ENCODE assay signal across 8 mouse cellular contexts in genomic region chr2:122298596-122299490, GRCm38 (mm10). TPM values are rescaled to one million over a fixed set of nuclear protein-coding genes. Genes with fewer than 3 reads are reported as not detected.
DNase-seq lines count a peak whose midpoint lies in the region; ATAC-seq and TF ChIP-seq lines count a peak whose summit lies in the region.

TSS of gene Duoxa2 (plus strand) at chr2:122298900.

- DNase-seq in ES-CJ7 (ENCODE audit: low read depth, low spot score) = peak; percentile 83
- DNase-seq in brain, embryonic 14.5 days (ENCODE audit: low read depth) = peak; percentile 23
- peak; percentile 49 for DNase-seq in hindbrain, embryonic 10.5 days (ENCODE audit: low spot score)
- DNase-seq in limb, embryonic 11.5 days (ENCODE audit: low spot score) = peak; percentile 65
- peak; percentile 62 for DNase-seq in naive thymus-derived CD4-positive, alpha-beta T cell, adult 2 months (ENCODE audit: low read depth)
- no peak for DNase-seq in ovary, adult 18-20 months (ENCODE audit: low spot score)
- DNase-seq in ovary, postnatal 36 days (ENCODE audit: low spot score) = no peak
- DNase-seq in left cerebral cortex, adult 9 months (ENCODE audit: low spot score in 2 of 2) = no peak

- H3K4me2 ChIP-seq in limb, embryonic 11.5 days (ENCODE audit: low read depth, severe bottlenecking) = peak within 1 kb of the TSS; percentile 31

- TF ChIP-seq CTCF in brain, embryonic 14.5 days (IDR thresholded peaks at IDR 0.05; ENCODE audit: borderline replicate concordance, extremely low read depth, insufficient read depth, insufficient read length) = no peak

- H3K4me3 ChIP-seq in hindbrain, embryonic 10.5 days = peak within 1 kb of the TSS; percentile 45
- H3K4me3 ChIP-seq in limb, embryonic 11.5 days (ENCODE audit: low read depth, low read length) = peak within 1 kb of the TSS; percentile 15; the same call in 1 of the 2 replicates

- H3K9me3 ChIP-seq in hindbrain, embryonic 10.5 days = no peaks in the 10 kb centered on the region
- no peaks in the 10 kb centered on the region for H3K9me3 ChIP-seq in limb, embryonic 11.5 days (ENCODE audit: control insufficient read depth, low read length)

- no peak for ATAC-seq in limb, embryonic 11.5 days (ENCODE audit: insufficient number of reproducible peaks, low FRiP score, low TSS enrichment, low read depth)

- H3K36me3 ChIP-seq in hindbrain, embryonic 10.5 days = no peaks in the 10 kb centered on the region
- H3K36me3 ChIP-seq in limb, embryonic 11.5 days (ENCODE audit: control insufficient read depth, insufficient read depth, low read length) = no peaks in the 10 kb centered on the region

- H3K27me3 ChIP-seq in hindbrain, embryonic 10.5 days (ENCODE audit: insufficient read depth, poor library complexity, severe bottlenecking) = peaks cover 100% of the 10 kb centered on the region
- peaks cover 85% of the 10 kb centered on the region for H3K27me3 ChIP-seq in limb, embryonic 11.5 days (ENCODE audit: control insufficient read depth, insufficient read depth, low read length)

- WGBS in hindbrain, embryonic 10.5 days = under 1% methylated on average over 43 of the region's 43 CpGs
- 2% methylated on average over 43 of the region's 43 CpGs for WGBS in limb, embryonic 11.5 days

- no peak within 1 kb of the TSS for H3K27ac ChIP-seq in hindbrain, embryonic 10.5 days
- H3K27ac ChIP-seq in limb, embryonic 11.5 days (replicated peaks; ENCODE audit: low read depth, low read length) = no peak within 1 kb of the TSS

- H3K4me1 ChIP-seq in hindbrain, embryonic 10.5 days (replicated peaks) = peaks cover 45% of the 10 kb centered on the region
- peaks cover 8% of the 10 kb centered on the region; the same call in 1 of the 2 replicates for H3K4me1 ChIP-seq in limb, embryonic 11.5 days (ENCODE audit: control insufficient read depth, insufficient read depth, low read length)

- H3K9ac ChIP-seq in limb, embryonic 11.5 days (ENCODE audit: low read length) = no peak within 1 kb of the TSS

- TF ChIP-seq POLR2A in brain, embryonic 14.5 days (IDR thresholded peaks at IDR 0.05; ENCODE audit: borderline replicate concordance, extremely low read depth, insufficient read depth, insufficient read length, poor library complexity, severe bottlenecking) = no peak

RNA-seq across cellular contexts. Expression of gene Duoxa2, which starts in this region (rescaled TPM):
- 0.04 and 0.05 TPM in 2 replicates for polyA plus RNA-seq in brain, embryonic 14.5 days (2012; rRNA removed)
- polyA plus RNA-seq in hindbrain, embryonic 10.5 days (2016; fragmentation: Nextera tagmentation; extraction: Ambion mirVana) = not detected in 2 replicates
- polyA plus RNA-seq in limb, embryonic 11.5 days (2014; fragmentation: Nextera tagmentation; extraction: Ambion mirVana) = not detected in 2 replicates

Comparison
In these comparisons a context has a peak if more than half of its experiments do, and no peak if none do; other contexts are left out.
1. Peak in DNase-seq in brain, embryonic 14.5 days; RNA of the gene not detected or under 1 TPM.
2. Peak in DNase-seq and H3K4me3 ChIP-seq in hindbrain, embryonic 10.5 days; RNA of the gene not detected or under 1 TPM.
3. Peak in DNase-seq, H3K4me3 ChIP-seq and H3K4me2 ChIP-seq in limb, embryonic 11.5 days; RNA of the gene not detected or under 1 TPM.
4. DNase-seq: peak in ES-CJ7 (single experiment) and naive thymus-derived CD4-positive, alpha-beta T cell, adult 2 months (single experiment); none in ovary, adult 18-20 months (single experiment), ovary, postnatal 36 days (single experiment) and left cerebral cortex, adult 9 months (0 of 2).